ENCODE assay signal across 8 mouse cellular contexts in genomic region chr16:4316094-4316474, GRCm38 (mm10).
A peak's percentile ranks its signal among the peaks of the same experiment; 100 is the strongest.
DNase-seq lines count a peak whose midpoint lies in the region; ATAC-seq and TF ChIP-seq lines count a peak whose summit lies in the region.

No protein-coding gene starts in this region.

- TF ChIP-seq CTCF in hindbrain, postnatal 0 days (IDR thresholded peaks at IDR 0.05; ENCODE audit: low read depth): peak; percentile 99
- TF ChIP-seq CTCF in left cerebral cortex, adult 2 months (IDR thresholded peaks at IDR 0.05): peak; percentile 100

- H3K9me3 ChIP-seq in hindbrain, postnatal 0 days (ENCODE audit: low read length): no peaks in the 10 kb centered on the region

- ATAC-seq in hindbrain, postnatal 0 days: peak; percentile 90
- peak; percentile 100 for ATAC-seq in megakaryocyte progenitor cell, adult 5-6 weeks (replicated peaks; ENCODE audit: poor library complexity)

- H3K4me2 ChIP-seq in hindbrain, postnatal 0 days (ENCODE audit: low read depth, low read length): no peak overlapping the region

- intact Hi-C loops in left cerebral cortex, adult 2 months (cut with DNase I): loop anchor here (1.0 to 2.0 kb wide), 3 partner anchors 101 to 226 kb away; no protein-coding TSS in a partner anchor

- H3K36me3 ChIP-seq in hindbrain, postnatal 0 days (ENCODE audit: insufficient read depth, low read length): no peaks in the 10 kb centered on the region

- no peaks in the 10 kb centered on the region for H3K27me3 ChIP-seq in hindbrain, postnatal 0 days (ENCODE audit: insufficient read depth, low read length)

- H3K4me3 ChIP-seq in hindbrain, postnatal 0 days (ENCODE audit: low read length): no peak overlapping the region
- no peak overlapping the region for H3K4me3 ChIP-seq in left cerebral cortex, adult 2 months

- no peak overlapping the region for H3K9ac ChIP-seq in hindbrain, postnatal 0 days (replicated peaks; ENCODE audit: low read length)

- 0 out of 2 replicates have a peak, but pooled peaks cover 9% of the 10 kb centered on the region for H3K4me1 ChIP-seq in hindbrain, postnatal 0 days (ENCODE audit: insufficient read depth, low read length)

- WGBS in hindbrain, postnatal 0 days: 40% methylated on average over 3 of the region's 3 CpGs

- H3K27ac ChIP-seq in hindbrain, postnatal 0 days: no peak overlapping the region
- no peak overlapping the region for H3K27ac ChIP-seq in left cerebral cortex, adult 2 months

- peak; percentile 85 for DNase-seq in ZHBTc4 (ENCODE audit: low read depth, low spot score)
- DNase-seq in cerebellum, postnatal 10 days: peak; percentile 88 to 89
- DNase-seq in frontal cortex, postnatal 25 days (ENCODE audit: low spot score in 2 of 2): peak; percentile 79 to 80
- DNase-seq in hindbrain, postnatal 0 days (ENCODE audit: low spot score): peak; percentile 90
- peak; percentile 77 to 79 for DNase-seq in left cerebral cortex, adult 2 months (ENCODE audit: extremely low spot score in 1 of 2, low spot score in 2 of 2)
- DNase-seq in right cerebral cortex, postnatal 10 days (ENCODE audit: low spot score in 2 of 2): peak; percentile 87 to 89
- DNase-seq in urinary bladder, postnatal 25 days (ENCODE audit: low spot score): peak; percentile 61
